Mouse (Mus musculus) cerebellum, adult 9-11 months (tissue): ENCODE data around the gene Aldh9a1.
"Not testable (repeated sequence)": the region's sequence is repeated elsewhere in the genome, so short reads cannot be mapped to it uniquely, and the experiment has no call there.

Experiments used
- DNase-seq: peaks from one replicate; pipeline ENCODE4 v3.0.0; 2022

The Aldh9a1 gene

GRCm38 (mm10) chr1:167349815-167350596 lies at the start of gene Aldh9a1:
Gene Aldh9a1, plus strand, starts transcription at chr1:167349991.
- DNase-seq = peak; percentile 92

GRCm38 (mm10) chr1:167300122-167300521 lies 49.7 kb upstream of the Aldh9a1 start:
- DNase-seq = no peak

GRCm38 (mm10) chr1:167305501-167306137 lies 44.2 kb upstream of the Aldh9a1 start:
- DNase-seq = no peak

GRCm38 (mm10) chr1:167306451-167307240 lies 43.1 kb upstream of the Aldh9a1 start:
- peak; percentile 38 for DNase-seq

GRCm38 (mm10) chr1:167307674-167308073 lies 42.1 kb upstream of the Aldh9a1 start:
- DNase-seq = peak; percentile 44

- DNase-seq = peak; percentile 98
These were observed 41.3 kb upstream of the Aldh9a1 start, which contains the start of gene Tmco1 for GRCm38 (mm10) chr1:167308261-167309054. Gene Tmco1, plus strand, starts transcription at chr1:167308378.

GRCm38 (mm10) chr1:167312367-167312766 lies 37.4 kb upstream of the Aldh9a1 start:
- DNase-seq = no peak

GRCm38 (mm10) chr1:167313220-167313619 lies 36.6 kb upstream of the Aldh9a1 start:
- no peak for DNase-seq

GRCm38 (mm10) chr1:167321691-167322090 lies 28.1 kb upstream of the Aldh9a1 start:
- DNase-seq = no peak

- no peak for DNase-seq
These were observed 21.0 kb upstream of the Aldh9a1 start for GRCm38 (mm10) chr1:167328776-167329175.

- DNase-seq = no peak
These were observed 18.7 kb upstream of the Aldh9a1 start for GRCm38 (mm10) chr1:167331106-167331505.

- DNase-seq = no peak
These were observed 13.4 kb upstream of the Aldh9a1 start for GRCm38 (mm10) chr1:167336398-167336797.

GRCm38 (mm10) chr1:167337463-167338095 lies 12.2 kb upstream of the Aldh9a1 start:
- peak; percentile 82 for DNase-seq

GRCm38 (mm10) chr1:167339177-167339781 lies 10.5 kb upstream of the Aldh9a1 start:
- DNase-seq = peak; percentile 67

GRCm38 (mm10) chr1:167340111-167340787 lies 9.5 kb upstream of the Aldh9a1 start:
- peak; percentile 22 for DNase-seq

GRCm38 (mm10) chr1:167340910-167341528 lies 8.8 kb upstream of the Aldh9a1 start:
- no peak for DNase-seq

GRCm38 (mm10) chr1:167342831-167343230 lies 7.0 kb upstream of the Aldh9a1 start:
- DNase-seq = no peak

- not testable (repeated sequence) for DNase-seq
These were observed 3.7 kb upstream of the Aldh9a1 start for GRCm38 (mm10) chr1:167345994-167346520.

- not testable (repeated sequence) for DNase-seq
These were observed 585 bp upstream of the Aldh9a1 start for GRCm38 (mm10) chr1:167349206-167349605.
